Mouse (Mus musculus): Measurements from ENCODE around the gene Tas2r122.
"Not testable (repeated sequence)": the region's sequence is repeated elsewhere in the genome, so short reads cannot be mapped to it uniquely, and the experiment has no call there.

Gene Tas2r122
- long read RNA-seq, experiment 1: 0 reads
- long read RNA-seq, experiment 2: 0 reads

DNA sequence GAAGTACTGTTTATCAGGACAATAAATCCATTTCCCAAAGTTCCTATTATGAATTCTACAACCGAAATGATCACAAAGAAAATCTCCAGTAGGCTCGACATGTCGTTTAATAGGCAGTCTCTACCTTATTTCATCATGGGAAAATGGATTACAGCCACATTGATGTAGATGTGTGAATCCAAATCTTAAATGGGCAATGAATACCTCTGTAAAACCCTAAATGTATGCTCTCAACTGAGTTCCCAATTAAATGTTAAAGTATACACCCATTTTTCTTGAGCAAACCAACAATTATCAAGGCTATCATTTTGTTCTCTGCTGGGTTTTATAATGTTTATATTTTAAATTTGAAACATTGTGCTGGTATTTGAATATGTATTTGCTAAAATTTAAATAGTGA, at the start of gene Tas2r122:
Tas2r122 (minus strand) TSS at position 101 of the 400 bp plus-strand sequence.
- intact Hi-C loops (cut with DNase I): no loop called here

- intact Hi-C loops (cut with DNase I): no loop called here
Observed at GRCm38 (mm10) chr6:132754430-132754829, 42.7 kb upstream of the Tas2r122 start, which contains the start of gene Tas2r124. Gene Tas2r124 (plus strand): TSS chr6:132754730.

DNA sequence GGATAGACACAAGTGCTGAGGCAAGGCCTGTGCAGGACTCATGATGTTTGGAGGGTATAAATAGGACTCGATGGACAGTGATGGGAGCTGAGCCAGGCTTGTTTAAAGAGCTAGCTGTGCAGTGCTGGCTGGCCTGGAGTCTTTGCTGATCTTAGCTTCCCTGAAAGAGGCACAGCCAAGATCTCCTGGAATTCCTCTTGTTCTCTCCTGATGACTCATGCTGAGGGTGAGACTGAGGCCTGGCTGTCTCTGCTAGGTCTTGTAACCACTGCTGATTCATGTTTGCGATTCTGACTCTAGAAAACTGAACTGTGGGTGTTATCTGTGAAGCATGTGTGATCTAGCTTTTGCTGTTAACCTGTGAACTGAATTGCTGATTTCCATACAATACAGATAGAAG, 38.5 kb upstream of the Tas2r122 start:
- intact Hi-C loops (cut with DNase I): no loop called here

GRCm38 (mm10) chr6:132737935-132738334, 26.2 kb upstream of the Tas2r122 start, which contains the start of gene Tas2r115:
Gene Tas2r115 (minus strand): TSS chr6:132738035.
- intact Hi-C loops (cut with DNase I): no loop called here

DNA sequence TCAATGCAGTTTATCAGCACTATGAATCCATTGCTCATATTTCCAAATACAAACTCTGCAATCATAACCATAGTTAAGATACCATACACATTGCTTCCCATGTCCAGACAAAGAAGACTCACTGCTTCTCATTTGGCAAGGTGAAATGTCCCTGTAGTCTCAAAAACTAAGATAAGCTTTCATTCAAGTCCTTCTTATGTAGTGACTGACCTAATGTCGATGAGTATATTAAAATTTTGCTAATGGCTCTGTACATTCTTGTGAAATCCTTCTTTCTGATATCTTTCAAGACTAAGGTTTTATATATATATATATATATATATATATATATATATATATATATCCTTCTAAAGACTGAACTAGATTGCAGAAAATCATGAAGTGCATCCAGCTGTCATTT, 10.8 kb downstream of the Tas2r122 start, which contains the start of gene Tas2r121:
Tas2r121 (minus strand) TSS at position 101 of the 400 bp plus-strand sequence.
- intact Hi-C loops (cut with DNase I): no loop called here

DNA sequence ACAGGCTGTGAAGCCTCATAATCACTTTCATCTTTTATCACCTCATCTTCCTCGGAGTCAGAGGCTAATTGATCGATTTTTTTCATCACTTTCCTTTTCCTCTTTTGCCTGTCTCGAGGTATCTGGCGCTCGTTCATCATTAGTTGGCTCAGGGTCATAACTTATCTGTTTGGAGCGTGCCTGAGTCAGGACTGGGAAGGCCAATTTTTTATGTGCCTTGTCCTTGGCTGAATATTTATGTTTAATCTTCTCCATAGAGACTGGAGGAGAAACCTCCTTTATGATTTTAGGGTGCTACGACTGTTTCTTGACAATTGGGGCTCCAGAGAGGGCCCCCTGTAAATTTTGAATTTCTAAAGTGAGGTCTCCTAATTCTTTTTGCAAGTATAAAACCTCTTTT, 20.1 kb downstream of the Tas2r122 start:
- intact Hi-C loops (cut with DNase I): not testable (repeated sequence)
